Mouse (Mus musculus) ES-E14 (cell line): ENCODE results near the gene Ppargc1a. TPM values are rescaled to one million over a fixed set of nuclear protein-coding genes. Genes with fewer than 3 reads are reported as not detected.

ENCODE experiments used
- DNase-seq: peaks from one replicate; pipeline ENCODE4 v3.0.0-alpha.2; 2013; ENCODE audit warnings: low read depth, low spot score
- H3K27ac ChIP-seq: 2 replicates; pipeline ENCODE4 v1.5.1; 2012; ENCODE audit warnings: low read depth, mild to moderate bottlenecking, low read length, moderate library complexity, mixed read lengths; ENCODE audit not compliant: poor library complexity, insufficient read depth, severe bottlenecking
- H3K36me3 ChIP-seq: 2 replicates; pipeline ENCODE4 v1.6.1; 2012; ENCODE audit warnings: mild to moderate bottlenecking, low read length, moderate library complexity, mixed read lengths; ENCODE audit not compliant: control insufficient read depth, poor library complexity, insufficient read depth, severe bottlenecking
- H3K4me1 ChIP-seq, 2 experiments: fragments of 150-350 bp in 1 of 2; sonication (generic) in 1 of 2; 2 replicates each; pipeline ENCODE4 v1.6.1; 2012; ENCODE audit warnings: low read length in 2 of 2, mild to moderate bottlenecking in 1 of 2, mixed read lengths in 1 of 2; ENCODE audit not compliant: control insufficient read depth in 2 of 2, insufficient read depth in 2 of 2, poor library complexity in 1 of 2
- H3K4me3 ChIP-seq, 2 experiments: fragments of 150-350 bp in 1 of 2; sonication (generic) in 1 of 2; 2 replicates each; pipeline ENCODE4 v1.5.1; 2012; ENCODE audit warnings: low read length in 2 of 2, low read depth in 1 of 2, mild to moderate bottlenecking in 1 of 2, mixed read lengths in 1 of 2; ENCODE audit not compliant: insufficient read depth in 1 of 2, poor library complexity in 1 of 2, severe bottlenecking in 1 of 2
- H3K9ac ChIP-seq: 2 replicates; pipeline ENCODE4 v1.6.1; 2012; ENCODE audit warnings: low read depth, mild to moderate bottlenecking, low read length, mixed read lengths; ENCODE audit not compliant: poor library complexity, insufficient read depth, severe bottlenecking
- H3K9me3 ChIP-seq: fragments of 150-350 bp; sonication (generic); 2 replicates; pipeline ENCODE4 v1.6.1; 2012; ENCODE audit warnings: low read depth, mild to moderate bottlenecking, low read length; ENCODE audit not compliant: control insufficient read depth, insufficient read depth
- CHD2 ChIP-seq: IDR thresholded peaks from 2 replicates; pipeline ENCODE4 v1.6.1; 2014; ENCODE audit warnings: mild to moderate bottlenecking, low read depth, low read length, inconsistent platforms
- HCFC1 ChIP-seq: IDR thresholded peaks from 2 replicates; pipeline ENCODE4 v1.6.1; 2012; ENCODE audit warnings: low read length, inconsistent platforms, borderline replicate concordance; ENCODE audit not compliant: insufficient read depth
- MAFK ChIP-seq: IDR thresholded peaks from 2 replicates; pipeline ENCODE4 v1.6.1; 2014; ENCODE audit warnings: mild to moderate bottlenecking, low read depth, low read length, inconsistent platforms; ENCODE audit not compliant: insufficient read depth
- ZC3H11A ChIP-seq: IDR thresholded peaks from 2 replicates; pipeline ENCODE4 v1.6.1; 2012; ENCODE audit warnings: low read depth, mild to moderate bottlenecking, inconsistent platforms, low read length, borderline replicate concordance
- ZNF384 ChIP-seq: IDR thresholded peaks from 2 replicates; pipeline ENCODE4 v1.6.1; 2012; ENCODE audit warnings: low read depth, low read length, inconsistent platforms
- in situ Hi-C, 2 experiments: fragments of 600-800 bp; cut with MboI; formaldehyde crosslinking; loops; one replicate each; pipeline ENCODE4 v1.15.1; 2025; ENCODE audit warnings: low sequenced_read_pairs in 2 of 2, inconsistent platforms in 1 of 2; ENCODE audit not compliant: unreplicated experiment in 2 of 2
- total RNA-seq: library from RNA; depleted of rRNA; stranded (reverse); fragments of 300-350 nt; gene quantifications from 2 replicates; pipeline ENCODE4 v1.2.3, GENCODE M21; 2012

The Ppargc1a gene
- total RNA-seq, 1 experiment = 0.04 TPM

DNA sequence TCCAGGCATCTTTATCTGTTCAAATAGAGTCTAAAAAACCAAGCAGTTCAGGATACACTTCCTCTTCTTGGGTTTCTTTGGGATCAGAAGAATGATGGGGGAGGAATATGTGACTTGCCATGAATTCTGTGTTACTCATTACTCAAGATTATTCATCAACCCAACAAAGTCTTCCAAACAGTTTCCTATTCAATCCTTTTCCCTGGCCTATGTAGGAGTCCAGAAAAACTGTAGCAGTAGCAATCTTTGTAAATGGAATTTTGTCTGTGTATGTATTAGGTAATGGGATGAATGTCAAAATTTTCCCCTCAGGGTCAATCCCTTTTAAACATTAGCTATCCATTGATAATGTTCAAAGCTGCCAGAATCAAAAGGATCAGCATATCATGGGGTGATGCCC is 121.8 kb downstream of the Ppargc1a start:
- H3K4me3 ChIP-seq = no peak overlapping the region
- in situ Hi-C loops = no loop called here

DNA sequence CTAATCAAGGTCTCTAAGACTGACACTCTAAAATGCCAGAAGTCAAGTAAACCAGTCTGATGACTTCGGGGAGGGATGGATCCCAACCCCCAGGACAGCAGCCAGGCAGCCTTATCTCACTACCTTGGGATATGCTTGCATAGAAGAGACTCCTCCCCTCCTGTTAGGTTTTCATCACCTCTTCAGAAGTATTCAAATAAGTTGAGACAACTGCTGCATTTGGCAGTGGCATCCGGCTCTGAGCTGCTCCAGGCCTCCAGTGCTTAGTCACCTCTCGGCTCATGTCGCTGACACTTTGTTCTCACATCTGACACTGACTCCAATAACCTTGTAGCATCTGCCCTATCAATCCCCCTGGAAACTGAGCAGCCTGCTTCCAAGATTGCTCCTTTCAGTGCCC is 127.8 kb downstream of the Ppargc1a start:
- Histone ChIP-seq H3K27ac (no peak overlapping the region), H3K4me1 (no peaks in the 10 kb centered on the region), H3K9me3 (no peaks in the 10 kb centered on the region), H3K9ac (no peak overlapping the region), H3K36me3 (no peaks in the 10 kb centered on the region), H3K4me3 (no peak overlapping the region)
- TF ChIP-seq ZNF384 (no peak), ZC3H11A (no peak), CHD2 (no peak), MAFK (no peak), HCFC1 (no peak)
- DNase-seq = no peak
- in situ Hi-C loops = no loop called here

More for the DNA sequence above, 121.8 kb downstream of the Ppargc1a start:
- Histone ChIP-seq H3K36me3 (no peaks in the 10 kb centered on the region), H3K9ac (no peak overlapping the region), H3K9me3 (no peaks in the 10 kb centered on the region), H3K4me1 (no peaks in the 10 kb centered on the region), H3K27ac (no peak overlapping the region)
- DNase-seq = no peak
- TF ChIP-seq MAFK = no peak
- TF ChIP-seq HCFC1 = no peak
- TF ChIP-seq ZNF384 = no peak
- no peak for TF ChIP-seq CHD2
- no peak for TF ChIP-seq ZC3H11A

DNA sequence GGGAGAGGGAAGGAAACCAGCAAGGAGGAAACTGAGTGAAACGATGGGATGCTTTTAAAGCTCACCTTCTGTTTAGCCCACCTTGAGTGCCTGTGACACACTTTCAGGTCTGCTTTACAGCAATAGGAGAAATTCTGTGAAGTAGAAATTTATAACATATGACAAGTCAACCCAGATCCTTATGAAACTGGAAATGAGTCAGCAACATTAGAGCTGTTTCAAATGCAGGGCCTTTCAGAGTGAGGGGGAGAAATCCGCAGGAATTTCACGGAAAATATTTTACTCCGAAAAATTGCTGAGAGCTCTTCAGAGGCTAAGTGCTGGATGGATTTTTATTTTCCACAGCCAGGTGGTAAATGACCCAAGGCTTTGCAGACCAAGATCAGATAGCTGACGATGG is 133.6 kb downstream of the Ppargc1a start:
- H3K9ac ChIP-seq = no peak overlapping the region
- no peak for DNase-seq
- in situ Hi-C loops = no loop called here
- 0 out of 4 replicates have a peak, but pooled peaks cover 0 to 3% of the 10 kb centered on the region in 2 experiments for H3K4me1 ChIP-seq
- H3K9me3 ChIP-seq = no peaks in the 10 kb centered on the region
- H3K4me3 ChIP-seq = no peak overlapping the region
- no peak overlapping the region for H3K27ac ChIP-seq
- no peaks in the 10 kb centered on the region for H3K36me3 ChIP-seq
- TF ChIP-seq MAFK (no peak), CHD2 (no peak), ZNF384 (no peak), ZC3H11A (no peak), HCFC1 (no peak)

DNA sequence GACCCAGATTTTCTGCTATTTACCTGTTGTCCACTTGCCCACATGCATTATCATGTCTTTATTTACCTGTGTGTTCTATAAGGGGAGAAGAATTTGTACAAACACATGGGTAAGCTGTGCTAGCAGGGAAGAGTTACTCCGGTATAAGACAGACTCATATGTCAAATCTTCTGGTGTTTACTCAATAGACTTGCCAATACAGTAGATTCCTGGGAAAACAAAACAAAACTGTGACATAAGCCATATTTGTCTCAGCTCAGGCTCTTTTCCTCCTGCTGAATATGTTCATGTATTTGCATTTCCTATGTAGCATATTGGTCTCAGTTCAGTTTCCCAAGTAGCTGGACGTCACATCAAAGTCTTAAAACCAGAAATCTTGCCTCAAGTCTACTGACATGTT is 135.0 kb downstream of the Ppargc1a start:
- TF ChIP-seq HCFC1 = no peak
- TF ChIP-seq ZNF384 = no peak
- no peak for TF ChIP-seq ZC3H11A
- no peak for TF ChIP-seq CHD2
- TF ChIP-seq MAFK = no peak
- 0 out of 4 replicates have a peak, but pooled peaks cover 0 to 3% of the 10 kb centered on the region in 2 experiments for H3K4me1 ChIP-seq
- in situ Hi-C loops = no loop called here
- no peak overlapping the region for H3K27ac ChIP-seq
- H3K4me3 ChIP-seq = no peak overlapping the region
- no peaks in the 10 kb centered on the region for H3K9me3 ChIP-seq
- H3K36me3 ChIP-seq = no peaks in the 10 kb centered on the region
- DNase-seq = no peak
- H3K9ac ChIP-seq = no peak overlapping the region

DNA sequence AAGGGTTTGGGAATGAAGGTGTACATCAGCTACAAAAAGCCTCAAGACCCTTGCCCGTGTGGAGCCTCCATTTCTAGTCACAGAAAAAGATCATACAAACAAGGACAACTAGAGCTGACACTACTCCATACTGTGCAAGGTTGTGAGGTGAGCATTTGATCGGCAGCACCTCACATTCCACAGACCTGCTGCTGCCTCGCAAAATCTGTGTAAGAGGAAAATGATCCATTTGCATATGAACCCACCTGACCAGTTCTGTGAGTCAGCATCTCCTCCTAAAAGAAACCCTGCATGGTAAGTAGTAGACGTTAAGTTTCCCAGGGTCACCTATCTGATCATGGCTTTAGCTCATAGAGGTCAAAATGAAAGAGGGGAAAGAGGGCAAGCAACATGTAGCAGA is 135.5 kb downstream of the Ppargc1a start:
- H3K4me3 ChIP-seq = no peak overlapping the region
- no peak overlapping the region for H3K27ac ChIP-seq
- TF ChIP-seq MAFK = no peak
- no peak for TF ChIP-seq ZC3H11A
- no peak for TF ChIP-seq HCFC1
- no peak for TF ChIP-seq CHD2
- TF ChIP-seq ZNF384 = no peak
- 0 out of 4 replicates have a peak, but pooled peaks cover 0 to 3% of the 10 kb centered on the region in 2 experiments for H3K4me1 ChIP-seq
- no peak for DNase-seq
- H3K9me3 ChIP-seq = no peaks in the 10 kb centered on the region
- H3K36me3 ChIP-seq = no peaks in the 10 kb centered on the region
- no peak overlapping the region for H3K9ac ChIP-seq
- in situ Hi-C loops = no loop called here
